Mouse (Mus musculus) liver, embryonic 16.5 days (tissue): ENCODE measurements at regions not wholly inside any gene's neighbourhood (a gene's known extent, or its start where the extent isn't known, plus 50 kb on each side); places are given as distances from the start of the nearest gene placed in this dataset.
A peak's percentile ranks its signal among the peaks of the same experiment; 100 is the strongest.

Experiments used
- ATAC-seq: fragments of 200-750 bp; cut with Nextera tagmentation; 2 replicates; pipeline ENCODE4 v1.8.0; 2017; ENCODE audit warnings: low read depth, mild to moderate bottlenecking, moderate number of reproducible peaks, moderate library complexity
- H3K27ac ChIP-seq: fragments of 300-500 bp; sonication (generic); 2 replicates; pipeline ENCODE4 v1.5.1; 2014; ENCODE audit warnings: mild to moderate bottlenecking, low read length
- H3K27me3 ChIP-seq: fragments of 300-500 bp; sonication (generic); 2 replicates; pipeline ENCODE4 v1.6.1; 2014; ENCODE audit warnings: low read depth, low read length, mixed read lengths; ENCODE audit not compliant: control insufficient read depth, insufficient read depth
- H3K36me3 ChIP-seq: fragments of 300-500 bp; sonication (generic); 2 replicates; pipeline ENCODE4 v1.6.1; 2014; ENCODE audit warnings: mild to moderate bottlenecking; ENCODE audit not compliant: control insufficient read depth, insufficient read depth
- H3K4me1 ChIP-seq: fragments of 300-500 bp; sonication (generic); 2 replicates; pipeline ENCODE4 v1.6.1; 2014; ENCODE audit warnings: low read depth, low read length, mixed read lengths; ENCODE audit not compliant: control insufficient read depth
- H3K4me2 ChIP-seq: fragments of 300-500 bp; sonication (generic); 2 replicates; pipeline ENCODE4 v1.6.1; 2014; ENCODE audit warnings: low read depth, low read length, mixed read lengths
- H3K4me3 ChIP-seq: fragments of 300-500 bp; sonication (generic); 2 replicates; pipeline ENCODE4 v1.5.1; 2014; ENCODE audit warnings: low read depth, mild to moderate bottlenecking, low read length
- H3K9ac ChIP-seq: fragments of 300-500 bp; sonication (generic); 2 replicates; pipeline ENCODE4 v1.6.1; 2014; ENCODE audit warnings: low read depth, low read length
- H3K9me3 ChIP-seq: fragments of 300-500 bp; sonication (generic); replicated peaks from 2 replicates; pipeline ENCODE4 v1.6.1; 2016; ENCODE audit warnings: low read length; ENCODE audit not compliant: control insufficient read depth
- WGBS: fragments of 180-500 bp; shearing (Covaris S2); extraction: QIAGEN DNeasy Blood & Tissue Kit; methylation state at CpG from one replicate; pipeline ENCODE4 v1.1.7; 2014; ENCODE audit not compliant: insufficient replicate concordance; 5-methylcytosine and 5-hydroxymethylcytosine counted together

DNA sequence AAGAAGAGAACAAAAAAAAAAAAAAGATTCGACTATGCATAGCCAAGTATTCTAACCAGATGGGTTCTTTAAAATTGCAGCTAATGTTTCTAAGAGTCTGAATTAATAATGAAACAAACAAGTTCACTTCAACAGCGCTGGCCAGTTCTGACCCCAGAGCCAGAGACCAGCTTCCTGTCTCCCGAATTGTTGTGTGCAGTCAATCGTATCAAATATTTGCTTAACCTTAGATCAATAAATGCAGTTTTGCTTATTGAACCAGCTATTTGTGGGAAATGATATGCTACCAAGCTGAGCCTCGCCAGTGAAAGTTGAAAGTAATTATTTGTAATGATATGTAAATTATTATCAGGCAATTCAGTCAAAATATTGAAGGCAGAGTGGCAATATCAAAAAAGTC, 287.4 kb upstream of the Tmem132c start:
- H3K4me2 ChIP-seq: no peak overlapping the region

DNA sequence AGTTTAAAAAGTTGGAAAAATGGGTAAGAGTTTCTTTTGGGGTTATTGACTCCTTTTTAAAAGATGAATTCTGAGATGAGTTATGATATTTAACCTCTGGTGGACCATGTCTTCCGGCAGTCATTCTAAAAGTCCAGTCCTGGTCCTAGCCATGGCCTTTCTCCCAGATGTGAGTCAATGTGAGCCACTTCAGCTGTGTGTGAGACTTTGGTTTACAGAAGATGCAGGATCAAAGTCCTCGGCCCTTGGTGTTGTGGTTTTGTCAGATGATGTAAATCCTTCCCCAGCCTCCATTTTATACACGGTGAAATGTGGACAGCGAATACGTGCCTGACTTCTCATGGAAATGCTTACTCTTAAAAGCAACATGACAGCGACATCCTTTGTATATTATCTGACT, 287.0 kb upstream of the Tmem132c start:
- no peak overlapping the region for H3K27ac ChIP-seq
- ATAC-seq: peak; percentile 48
- H3K9ac ChIP-seq: no peak overlapping the region
- H3K27me3 ChIP-seq: no peaks in the 10 kb centered on the region
- H3K9me3 ChIP-seq: no peaks in the 10 kb centered on the region
- 59% methylated on average over 6 of the region's 6 CpGs for WGBS
- H3K4me2 ChIP-seq: no peak overlapping the region
- no peak overlapping the region for H3K4me3 ChIP-seq
- no peaks in the 10 kb centered on the region for H3K4me1 ChIP-seq
- no peaks in the 10 kb centered on the region for H3K36me3 ChIP-seq

More for the DNA sequence above, 287.4 kb upstream of the Tmem132c start:
- Histone ChIP-seq H3K4me3 (no peak overlapping the region), H3K4me1 (no peaks in the 10 kb centered on the region), H3K36me3 (no peaks in the 10 kb centered on the region), H3K9ac (no peak overlapping the region), H3K27ac (no peak overlapping the region), H3K27me3 (no peaks in the 10 kb centered on the region), H3K9me3 (no peaks in the 10 kb centered on the region)
- WGBS: 42% methylated on average over 5 of the region's 5 CpGs
- ATAC-seq: peak; percentile 58

DNA sequence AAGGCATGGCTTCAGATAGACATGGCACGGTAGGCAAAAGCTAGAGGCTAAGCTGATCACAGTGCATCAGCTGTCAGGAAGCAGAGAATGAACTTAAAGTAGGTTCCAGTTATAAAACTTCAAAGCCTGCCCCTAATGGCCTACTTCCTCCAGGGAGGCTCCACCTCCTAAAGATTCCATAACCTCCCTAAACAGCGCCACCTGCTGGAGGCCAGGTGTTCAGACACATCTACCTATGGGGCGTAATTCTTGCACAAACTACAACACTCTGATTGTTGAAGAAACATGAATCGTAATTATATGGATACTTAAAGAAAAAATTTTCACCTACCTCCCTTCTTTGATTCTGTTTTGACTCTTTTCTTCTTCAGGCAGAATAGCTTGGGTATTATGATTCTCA, 277.0 kb upstream of the Tmem132c start:
- H3K9ac ChIP-seq: no peak overlapping the region
- no peak for ATAC-seq
- no peaks in the 10 kb centered on the region for H3K4me1 ChIP-seq
- H3K36me3 ChIP-seq: no peaks in the 10 kb centered on the region
- no peak overlapping the region for H3K27ac ChIP-seq
- H3K4me2 ChIP-seq: no peak overlapping the region
- 70% methylated on average over 4 of the region's 4 CpGs for WGBS
- no peak overlapping the region for H3K4me3 ChIP-seq
- H3K27me3 ChIP-seq: no peaks in the 10 kb centered on the region
- H3K9me3 ChIP-seq: no peaks in the 10 kb centered on the region; the same call in 1 of the 2 replicates

DNA sequence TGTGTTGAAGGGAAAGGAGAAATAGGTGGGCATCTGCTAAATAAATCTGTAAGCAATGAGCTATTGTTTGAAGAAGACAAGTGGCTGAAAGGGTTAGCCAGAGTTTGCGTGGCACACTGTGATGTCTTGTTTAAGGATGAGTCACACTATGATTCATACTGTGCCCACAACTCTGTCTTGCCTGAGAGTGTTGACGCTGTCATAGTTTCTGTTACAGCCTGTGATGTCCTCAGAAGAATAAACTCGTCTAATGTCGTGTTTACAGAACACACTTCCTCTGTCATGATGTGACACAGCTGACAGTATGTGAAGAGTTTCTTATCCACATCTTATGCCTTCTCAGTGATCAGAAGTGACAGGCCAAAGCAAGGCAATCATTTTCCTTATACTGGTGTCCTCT, 274.5 kb upstream of the Tmem132c start:
- Histone ChIP-seq H3K36me3 (no peaks in the 10 kb centered on the region), H3K4me2 (no peak overlapping the region), H3K4me3 (no peak overlapping the region), H3K27ac (no peak overlapping the region), H3K9me3 (no peaks in the 10 kb centered on the region), H3K4me1 (no peaks in the 10 kb centered on the region), H3K9ac (no peak overlapping the region), H3K27me3 (no peaks in the 10 kb centered on the region)
- ATAC-seq: no peak
- 46% methylated on average over 4 of the region's 4 CpGs for WGBS

DNA sequence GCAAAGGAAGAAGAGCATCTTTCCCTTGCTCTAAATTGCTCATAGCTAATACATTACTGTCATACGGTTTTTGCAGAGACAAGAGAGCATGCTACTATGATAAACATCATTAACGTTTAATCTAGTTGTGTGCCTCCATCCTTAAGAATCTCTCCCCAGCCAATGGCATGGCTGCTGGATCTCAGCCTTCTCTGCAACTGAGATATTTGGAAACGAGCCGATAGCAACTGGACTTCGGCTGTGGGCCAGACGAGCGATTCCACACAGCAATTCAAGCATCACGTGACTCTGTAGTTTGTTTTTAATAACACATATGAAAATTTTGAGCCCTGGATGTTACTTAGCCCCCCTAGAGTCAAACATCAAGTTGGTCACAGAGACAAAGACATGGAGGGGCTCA, 272.2 kb upstream of the Tmem132c start:
- no peaks in the 10 kb centered on the region for H3K4me1 ChIP-seq
- H3K9me3 ChIP-seq: no peaks in the 10 kb centered on the region
- no peaks in the 10 kb centered on the region for H3K27me3 ChIP-seq
- H3K4me2 ChIP-seq: no peak overlapping the region
- H3K9ac ChIP-seq: no peak overlapping the region
- ATAC-seq: no peak
- no peak overlapping the region for H3K27ac ChIP-seq
- 65% methylated on average over 8 of the region's 8 CpGs for WGBS
- H3K4me3 ChIP-seq: no peak overlapping the region
- H3K36me3 ChIP-seq: no peaks in the 10 kb centered on the region

DNA sequence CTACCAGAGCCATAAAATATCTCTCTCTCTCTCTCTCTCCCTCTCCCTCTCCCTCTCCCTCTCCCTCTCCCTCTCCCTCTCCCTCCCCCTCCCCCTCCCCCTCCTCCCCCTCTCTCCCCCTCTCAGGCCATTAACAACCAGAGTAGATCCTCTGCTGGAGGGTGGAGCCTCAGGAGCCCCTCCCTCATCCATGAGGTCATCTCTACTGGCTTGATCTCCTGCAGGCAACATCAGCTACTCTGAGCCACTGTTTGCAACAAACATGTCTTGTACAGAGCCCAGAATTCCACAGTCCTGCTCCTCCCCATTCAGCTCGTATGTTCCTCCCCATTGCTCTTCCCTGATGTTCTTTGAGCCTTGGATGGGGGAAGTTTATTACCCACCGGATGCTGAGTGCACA, 270.3 kb upstream of the Tmem132c start:
- Histone ChIP-seq H3K9me3 (no peaks in the 10 kb centered on the region; the same call in 1 of the 2 replicates), H3K36me3 (no peaks in the 10 kb centered on the region), H3K9ac (no peak overlapping the region), H3K4me3 (no peak overlapping the region), H3K27ac (no peak overlapping the region), H3K4me1 (no peaks in the 10 kb centered on the region), H3K4me2 (no peak overlapping the region), H3K27me3 (no peaks in the 10 kb centered on the region)
- 47% methylated on average over 2 of the region's 2 CpGs for WGBS
- no peak for ATAC-seq

DNA sequence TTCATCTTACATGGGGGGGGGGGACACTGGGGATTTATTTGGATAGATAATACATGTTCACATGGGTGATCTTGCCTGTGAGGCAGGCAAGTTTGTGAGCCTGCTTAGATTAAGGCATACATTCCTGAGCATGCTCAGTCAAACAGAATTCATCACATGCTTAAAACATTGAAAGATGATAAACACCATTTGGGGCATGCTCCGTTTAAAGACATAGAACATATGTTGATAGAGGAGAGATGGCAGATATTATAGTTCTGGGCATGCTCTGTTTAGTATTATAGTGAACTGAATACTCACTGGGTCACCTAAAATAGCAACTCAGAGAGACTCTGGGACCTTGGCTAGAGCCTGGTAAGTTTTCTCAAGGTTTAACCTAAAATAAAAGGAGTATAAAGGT, 269.6 kb upstream of the Tmem132c start:
- no peaks in the 10 kb centered on the region for H3K4me1 ChIP-seq
- WGBS: 64% methylated on average over 1 of the region's 1 CpGs
- no peaks in the 10 kb centered on the region for H3K27me3 ChIP-seq
- H3K27ac ChIP-seq: no peak overlapping the region
- no peak overlapping the region for H3K4me2 ChIP-seq
- no peaks in the 10 kb centered on the region for H3K36me3 ChIP-seq
- H3K4me3 ChIP-seq: no peak overlapping the region
- no peaks in the 10 kb centered on the region; the same call in 1 of the 2 replicates for H3K9me3 ChIP-seq
- ATAC-seq: no peak
- H3K9ac ChIP-seq: no peak overlapping the region

DNA sequence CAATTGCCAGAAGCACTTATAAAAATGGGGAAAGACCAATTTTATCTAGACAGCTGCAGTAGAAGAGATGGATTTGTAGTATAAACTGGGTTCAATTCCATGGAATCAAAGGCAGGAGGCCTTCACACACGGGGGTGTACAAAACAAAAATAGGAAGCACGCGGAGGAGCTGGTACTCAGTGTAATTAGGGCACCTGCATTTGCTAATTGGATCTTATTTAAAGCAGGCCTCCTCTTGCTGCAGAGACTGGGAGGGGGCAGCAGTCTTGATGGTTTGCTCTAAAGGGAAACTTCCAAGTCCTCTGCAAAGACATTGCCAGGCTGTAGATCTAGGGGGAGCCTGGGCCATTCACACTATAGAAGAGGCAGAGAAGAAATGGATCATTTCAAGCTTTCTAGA, 268.2 kb upstream of the Tmem132c start:
- H3K27me3 ChIP-seq: no peaks in the 10 kb centered on the region
- H3K4me2 ChIP-seq: no peak overlapping the region
- no peak for ATAC-seq
- no peaks in the 10 kb centered on the region for H3K4me1 ChIP-seq
- no peak overlapping the region for H3K27ac ChIP-seq
- no peaks in the 10 kb centered on the region; the same call in 1 of the 2 replicates for H3K9me3 ChIP-seq
- H3K36me3 ChIP-seq: no peaks in the 10 kb centered on the region
- H3K9ac ChIP-seq: no peak overlapping the region
- 49% methylated on average over 3 of the region's 3 CpGs for WGBS
- no peak overlapping the region for H3K4me3 ChIP-seq

DNA sequence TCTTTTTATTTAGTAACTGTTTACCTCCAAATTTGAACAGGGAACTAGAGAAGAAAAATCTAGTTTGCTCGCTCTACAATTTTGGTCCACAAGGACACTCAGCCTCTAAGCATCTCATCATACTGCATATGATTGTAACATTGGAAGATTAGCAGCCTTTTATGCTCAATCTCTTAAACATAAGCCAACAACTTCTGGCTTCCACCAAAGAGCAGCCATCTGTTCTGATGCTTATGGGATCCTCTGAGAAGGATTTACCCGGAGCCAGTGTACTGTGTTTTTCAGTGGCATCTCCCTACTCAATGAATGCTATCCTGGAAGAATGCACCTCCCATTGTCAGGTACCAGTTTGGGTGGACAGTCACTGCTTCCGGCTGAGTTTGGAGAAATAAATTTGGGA, 267.0 kb upstream of the Tmem132c start:
- Histone ChIP-seq H3K27me3 (no peaks in the 10 kb centered on the region), H3K36me3 (no peaks in the 10 kb centered on the region), H3K9ac (no peak overlapping the region), H3K27ac (no peak overlapping the region), H3K9me3 (no peaks in the 10 kb centered on the region; the same call in 1 of the 2 replicates), H3K4me3 (no peak overlapping the region), H3K4me2 (no peak overlapping the region), H3K4me1 (no peaks in the 10 kb centered on the region)
- no peak for ATAC-seq
- WGBS: 64% methylated on average over 3 of the region's 3 CpGs

DNA sequence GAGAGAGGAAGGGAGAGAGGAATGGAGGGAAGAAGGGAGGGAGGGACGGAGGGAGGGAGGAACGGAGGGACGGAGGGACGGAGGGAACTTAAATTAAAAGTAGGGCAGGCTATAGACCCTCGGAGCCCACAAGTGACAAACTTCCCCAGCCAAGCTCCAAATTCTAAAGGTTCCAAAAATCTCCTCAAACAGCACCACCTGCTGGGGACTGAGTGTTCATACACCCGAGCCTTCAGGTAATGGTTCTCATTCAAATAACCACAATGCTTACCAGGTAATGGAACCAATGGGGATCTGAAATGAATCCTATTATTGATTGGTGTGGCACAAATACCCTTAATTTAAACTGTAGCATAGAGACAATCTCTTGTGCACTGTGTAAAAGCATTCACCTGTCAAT, 246.0 kb upstream of the Tmem132c start:
- Histone ChIP-seq H3K4me1 (no peaks in the 10 kb centered on the region), H3K27ac (no peak overlapping the region), H3K9me3 (no peaks in the 10 kb centered on the region), H3K9ac (no peak overlapping the region), H3K4me3 (no peak overlapping the region), H3K36me3 (no peaks in the 10 kb centered on the region), H3K27me3 (no peaks in the 10 kb centered on the region), H3K4me2 (no peak overlapping the region)
- no peak for ATAC-seq
- 58% methylated on average over 6 of the region's 6 CpGs for WGBS
